Mouse (Mus musculus): Measurements from ENCODE around the gene Cd163l1. TPM values are rescaled to one million over a fixed set of nuclear protein-coding genes. Genes with fewer than 3 reads are reported as not detected.

Gene Cd163l1
- total and polyA plus RNA-seq, 3 experiments, result not detected

Other genes starting within 250 kb of the Cd163l1 start
- gene 6430531B16Rik, start 239.5 kb upstream of the Cd163l1 start, total RNA-seq (2012; rRNA removed), result not detected in 2 replicates
- gene 6430531B16Rik, start 239.5 kb upstream of the Cd163l1 start, polyA plus RNA-seq (2012; ENCODE audit: insufficient read depth in 1 of 2, insufficient read length in 2 of 2, low read depth in 1 of 2, low replicate concordance in 2 of 2, missing spikeins in 1 of 2), result under 1 TPM in 1 of 2 experiments, not detected in 1; 0.13 TPM
- gene Adam8, start 225.7 kb upstream of the Cd163l1 start, total RNA-seq (2012; rRNA removed), result 0.39 and 0.75 TPM in 2 replicates
- gene Adam8, start 225.7 kb upstream of the Cd163l1 start, polyA plus RNA-seq (2012; ENCODE audit: insufficient read depth in 1 of 2, insufficient read length in 2 of 2, low read depth in 1 of 2, low replicate concordance in 2 of 2, missing spikeins in 1 of 2), result under 1 TPM in 1 of 2 experiments, not detected in 1; 0.50 TPM
- 29.4 and 35.6 TPM in 2 replicates for gene Zfp511, start 181.9 kb upstream of the Cd163l1 start, total RNA-seq (2012; rRNA removed)
- 10 to 100 TPM in 1 of 2 experiments, not detected in 1; 51.5 TPM for gene Zfp511, start 181.9 kb upstream of the Cd163l1 start, polyA plus RNA-seq (2012; ENCODE audit: insufficient read depth in 1 of 2, insufficient read length in 2 of 2, low read depth in 1 of 2, low replicate concordance in 2 of 2, missing spikeins in 1 of 2)
- gene Tubgcp2, start 181.6 kb upstream of the Cd163l1 start, total RNA-seq (2012; rRNA removed), result 27.0 and 27.1 TPM in 2 replicates
- gene Tubgcp2, start 181.6 kb upstream of the Cd163l1 start, polyA plus RNA-seq (2012; ENCODE audit: insufficient read depth in 1 of 2, insufficient read length in 2 of 2, low read depth in 1 of 2, low replicate concordance in 2 of 2, missing spikeins in 1 of 2), result 10 to 100 TPM in 1 of 2 experiments, not detected in 1; 43.6 TPM
- not detected in 2 replicates for gene Msx3, start 169.2 kb upstream of the Cd163l1 start, total RNA-seq (2012; rRNA removed)
- not detected for gene Msx3, start 169.2 kb upstream of the Cd163l1 start, polyA plus RNA-seq (2012; ENCODE audit: insufficient read depth in 1 of 2, insufficient read length in 2 of 2, low read depth in 1 of 2, low replicate concordance in 2 of 2, missing spikeins in 1 of 2)
- not detected in 2 replicates for gene Caly, start 135.7 kb upstream of the Cd163l1 start, total RNA-seq (2012; rRNA removed)
- gene Caly, start 135.7 kb upstream of the Cd163l1 start, polyA plus RNA-seq (2012; ENCODE audit: insufficient read depth in 1 of 2, insufficient read length in 2 of 2, low read depth in 1 of 2, low replicate concordance in 2 of 2, missing spikeins in 1 of 2), result under 1 TPM in 1 of 2 experiments, not detected in 1; 0.11 TPM
- gene Prap1, start 124.9 kb upstream of the Cd163l1 start, total RNA-seq (2012; rRNA removed), result not detected in 2 replicates
- gene Prap1, start 124.9 kb upstream of the Cd163l1 start, polyA plus RNA-seq (2012; ENCODE audit: insufficient read depth in 1 of 2, insufficient read length in 2 of 2, low read depth in 1 of 2, low replicate concordance in 2 of 2, missing spikeins in 1 of 2), result not detected
- 0.36 and 1.1 TPM in 2 replicates for gene Fuom, start 115.8 kb upstream of the Cd163l1 start, total RNA-seq (2012; rRNA removed)
- gene Fuom, start 115.8 kb upstream of the Cd163l1 start, polyA plus RNA-seq (2012; ENCODE audit: insufficient read depth in 1 of 2, insufficient read length in 2 of 2, low read depth in 1 of 2, low replicate concordance in 2 of 2, missing spikeins in 1 of 2), result 10 to 100 TPM in 1 of 2 experiments, not detected in 1; 10.9 TPM
- gene Paox, start 102.5 kb upstream of the Cd163l1 start, total RNA-seq (2012; rRNA removed), result 0.29 TPM in 1 of 2 replicates, not detected in the other
- gene Paox, start 102.5 kb upstream of the Cd163l1 start, polyA plus RNA-seq (2012; ENCODE audit: insufficient read depth in 1 of 2, insufficient read length in 2 of 2, low read depth in 1 of 2, low replicate concordance in 2 of 2, missing spikeins in 1 of 2), result under 1 TPM in 1 of 2 experiments, not detected in 1; 0.25 TPM
- 22.8 and 30.3 TPM in 2 replicates for gene Echs1, start 101.8 kb upstream of the Cd163l1 start, total RNA-seq (2012; rRNA removed)
- gene Echs1, start 101.8 kb upstream of the Cd163l1 start, polyA plus RNA-seq (2012; ENCODE audit: insufficient read depth in 1 of 2, insufficient read length in 2 of 2, low read depth in 1 of 2, low replicate concordance in 2 of 2, missing spikeins in 1 of 2), result 10 to 100 TPM in 1 of 2 experiments, not detected in 1; 47.7 TPM
- gene Mtg1, start 80.7 kb upstream of the Cd163l1 start, total RNA-seq (2012; rRNA removed), result 10.8 and 18.1 TPM in 2 replicates
- gene Mtg1, start 80.7 kb upstream of the Cd163l1 start, polyA plus RNA-seq (2012; ENCODE audit: insufficient read depth in 1 of 2, insufficient read length in 2 of 2, low read depth in 1 of 2, low replicate concordance in 2 of 2, missing spikeins in 1 of 2), result 10 to 100 TPM in 1 of 2 experiments, not detected in 1; 38.1 TPM
- gene Sprn, start 63.4 kb upstream of the Cd163l1 start, total RNA-seq (2012; rRNA removed), result not detected in 2 replicates
- gene Sprn, start 63.4 kb upstream of the Cd163l1 start, polyA plus RNA-seq (2012; ENCODE audit: insufficient read depth in 1 of 2, insufficient read length in 2 of 2, low read depth in 1 of 2, low replicate concordance in 2 of 2, missing spikeins in 1 of 2), result not detected
- gene Olfr522, start 53.5 kb upstream of the Cd163l1 start, total RNA-seq (2012; rRNA removed), result not detected in 2 replicates
- not detected for gene Olfr522, start 53.5 kb upstream of the Cd163l1 start, polyA plus RNA-seq (2012; ENCODE audit: insufficient read depth in 1 of 2, insufficient read length in 2 of 2, low read depth in 1 of 2, low replicate concordance in 2 of 2, missing spikeins in 1 of 2)
- gene Olfr523, start 45.0 kb upstream of the Cd163l1 start, total RNA-seq (2012; rRNA removed), result not detected in 2 replicates
- not detected for gene Olfr523, start 45.0 kb upstream of the Cd163l1 start, polyA plus RNA-seq (2012; ENCODE audit: insufficient read depth in 1 of 2, insufficient read length in 2 of 2, low read depth in 1 of 2, low replicate concordance in 2 of 2, missing spikeins in 1 of 2)
- gene Olfr524, start 12.3 kb upstream of the Cd163l1 start, total RNA-seq (2012; rRNA removed), result not detected in 2 replicates
- gene Olfr524, start 12.3 kb upstream of the Cd163l1 start, polyA plus RNA-seq (2012; ENCODE audit: insufficient read depth in 1 of 2, insufficient read length in 2 of 2, low read depth in 1 of 2, low replicate concordance in 2 of 2, missing spikeins in 1 of 2), result not detected
- not detected in 2 replicates for gene 5830411N06Rik, start 29.0 kb downstream of the Cd163l1 start, total RNA-seq (2012; rRNA removed)
- not detected for gene 5830411N06Rik, start 29.0 kb downstream of the Cd163l1 start, polyA plus RNA-seq (2012; ENCODE audit: insufficient read depth in 1 of 2, insufficient read length in 2 of 2, low read depth in 1 of 2, low replicate concordance in 2 of 2, missing spikeins in 1 of 2)
- not detected in 2 replicates for gene Olfr525, start 102.6 kb downstream of the Cd163l1 start, total RNA-seq (2012; rRNA removed)
- gene Olfr525, start 102.6 kb downstream of the Cd163l1 start, polyA plus RNA-seq (2012; ENCODE audit: insufficient read depth in 1 of 2, insufficient read length in 2 of 2, low read depth in 1 of 2, low replicate concordance in 2 of 2, missing spikeins in 1 of 2), result under 1 TPM in 1 of 2 experiments, not detected in 1; 0.01 TPM
- gene Olfr527, start 115.8 kb downstream of the Cd163l1 start, total RNA-seq (2012; rRNA removed), result not detected in 2 replicates
- gene Olfr527, start 115.8 kb downstream of the Cd163l1 start, polyA plus RNA-seq (2012; ENCODE audit: insufficient read depth in 1 of 2, insufficient read length in 2 of 2, low read depth in 1 of 2, low replicate concordance in 2 of 2, missing spikeins in 1 of 2), result not detected
- gene Olfr60, start 143.4 kb downstream of the Cd163l1 start, total RNA-seq (2012; rRNA removed), result not detected in 2 replicates
- not detected for gene Olfr60, start 143.4 kb downstream of the Cd163l1 start, polyA plus RNA-seq (2012; ENCODE audit: insufficient read depth in 1 of 2, insufficient read length in 2 of 2, low read depth in 1 of 2, low replicate concordance in 2 of 2, missing spikeins in 1 of 2)
- gene Olfr530, start 158.1 kb downstream of the Cd163l1 start, total RNA-seq (2012; rRNA removed), result not detected in 2 replicates
- not detected for gene Olfr530, start 158.1 kb downstream of the Cd163l1 start, polyA plus RNA-seq (2012; ENCODE audit: insufficient read depth in 1 of 2, insufficient read length in 2 of 2, low read depth in 1 of 2, low replicate concordance in 2 of 2, missing spikeins in 1 of 2)
- not detected in 2 replicates for gene Olfr531, start 184.7 kb downstream of the Cd163l1 start, total RNA-seq (2012; rRNA removed)
- gene Olfr531, start 184.7 kb downstream of the Cd163l1 start, polyA plus RNA-seq (2012; ENCODE audit: insufficient read depth in 1 of 2, insufficient read length in 2 of 2, low read depth in 1 of 2, low replicate concordance in 2 of 2, missing spikeins in 1 of 2), result not detected
- gene Olfr532, start 203.4 kb downstream of the Cd163l1 start, total RNA-seq (2012; rRNA removed), result not detected in 2 replicates
- gene Olfr532, start 203.4 kb downstream of the Cd163l1 start, polyA plus RNA-seq (2012; ENCODE audit: insufficient read depth in 1 of 2, insufficient read length in 2 of 2, low read depth in 1 of 2, low replicate concordance in 2 of 2, missing spikeins in 1 of 2), result not detected
- gene Olfr533, start 245.1 kb downstream of the Cd163l1 start, total RNA-seq (2012; rRNA removed), result not detected in 2 replicates
- gene Olfr533, start 245.1 kb downstream of the Cd163l1 start, polyA plus RNA-seq (2012; ENCODE audit: insufficient read depth in 1 of 2, insufficient read length in 2 of 2, low read depth in 1 of 2, low replicate concordance in 2 of 2, missing spikeins in 1 of 2), result not detected

Data from MEL (cell line).